Mouse (Mus musculus): ENCODE measurements around the gene Cdh6.

Cdh6 gene

GRCm38 (mm10) chr15:13063633-13064032, 109.8 kb downstream of the Cdh6 start:
- DNase-seq (ENCODE audit: low spot score): no peak

- DNase-seq (ENCODE audit: low spot score): no peak
These were observed 115.7 kb downstream of the Cdh6 start for GRCm38 (mm10) chr15:13057728-13058127.

GRCm38 (mm10) chr15:13057302-13057701, 116.2 kb downstream of the Cdh6 start:
- no peak for DNase-seq (ENCODE audit: low spot score)

DNA sequence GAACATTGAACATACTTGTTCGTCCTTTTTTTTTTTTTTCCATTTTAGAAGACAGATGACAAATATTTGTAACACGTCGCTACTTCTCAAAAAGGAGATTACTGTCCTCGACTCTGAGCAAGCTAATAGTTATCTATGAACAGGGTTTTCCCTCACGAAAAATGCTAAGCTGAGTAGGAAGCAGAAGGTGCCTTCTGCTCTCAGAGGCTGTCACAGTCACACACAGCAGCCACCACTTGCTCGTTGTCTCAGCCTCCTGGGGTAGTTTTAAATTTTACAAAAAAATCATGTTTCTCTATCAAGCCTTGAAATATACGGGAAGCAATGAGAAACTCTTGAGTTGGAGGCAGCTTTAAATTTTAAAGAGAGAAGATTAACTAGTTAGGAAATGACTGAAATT, 125.6 kb downstream of the Cdh6 start:
- no peak for DNase-seq (ENCODE audit: low spot score)

- no peak for DNase-seq (ENCODE audit: low spot score)
These were observed 139.0 kb downstream of the Cdh6 start for GRCm38 (mm10) chr15:13034436-13034835.

DNA sequence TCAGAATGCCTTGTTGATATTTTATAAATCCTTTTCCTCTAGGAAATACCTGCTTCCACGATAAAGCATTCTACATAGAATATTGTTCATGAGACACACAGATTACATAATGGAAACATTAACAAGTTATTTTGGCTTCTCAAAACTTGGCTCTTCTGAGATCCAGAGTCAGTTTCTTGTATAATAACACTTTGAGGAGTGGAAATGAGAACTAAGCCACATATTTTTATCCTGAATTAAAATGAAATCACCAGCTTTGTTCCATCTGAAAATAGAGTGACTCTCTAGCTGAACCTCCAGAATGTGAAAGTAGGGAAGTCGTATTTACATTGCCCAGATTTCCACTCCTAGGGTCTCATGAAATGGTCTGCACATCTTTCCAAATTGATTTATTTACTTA, 142.8 kb downstream of the Cdh6 start:
- no peak for DNase-seq (ENCODE audit: low spot score)

- no peak for DNase-seq (ENCODE audit: low spot score)
These were observed 146.0 kb downstream of the Cdh6 start for GRCm38 (mm10) chr15:13027513-13027912.

DNA sequence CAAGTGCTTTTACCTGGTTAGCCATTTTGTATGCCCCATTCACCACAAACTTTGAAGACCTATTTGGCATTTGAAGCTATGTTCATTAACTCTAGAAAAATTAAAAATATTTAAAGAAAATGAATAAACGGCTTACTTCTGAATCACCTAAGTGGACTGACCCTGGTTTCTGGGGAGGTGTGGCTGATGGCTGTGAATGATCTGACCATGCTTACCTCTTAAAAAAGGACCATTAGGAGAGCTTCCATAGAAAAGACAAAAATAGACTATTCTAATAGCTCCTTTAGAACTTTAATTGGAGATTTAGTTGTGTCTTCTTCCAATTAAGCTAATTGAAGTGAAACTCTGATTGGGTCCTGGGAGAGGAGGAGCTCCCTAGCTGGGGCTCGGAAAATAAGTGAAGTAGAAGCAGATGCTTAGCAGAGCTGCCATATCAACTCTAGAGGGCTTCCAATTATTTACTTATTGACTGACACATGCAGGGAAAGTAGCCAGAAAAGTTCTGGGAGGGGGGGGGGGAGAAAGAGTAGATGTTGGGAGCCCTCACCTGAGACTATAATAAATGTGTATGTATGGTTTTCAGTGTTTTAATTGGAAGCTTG, 156.6 kb downstream of the Cdh6 start:
- DNase-seq (ENCODE audit: low spot score): no peak

DNA sequence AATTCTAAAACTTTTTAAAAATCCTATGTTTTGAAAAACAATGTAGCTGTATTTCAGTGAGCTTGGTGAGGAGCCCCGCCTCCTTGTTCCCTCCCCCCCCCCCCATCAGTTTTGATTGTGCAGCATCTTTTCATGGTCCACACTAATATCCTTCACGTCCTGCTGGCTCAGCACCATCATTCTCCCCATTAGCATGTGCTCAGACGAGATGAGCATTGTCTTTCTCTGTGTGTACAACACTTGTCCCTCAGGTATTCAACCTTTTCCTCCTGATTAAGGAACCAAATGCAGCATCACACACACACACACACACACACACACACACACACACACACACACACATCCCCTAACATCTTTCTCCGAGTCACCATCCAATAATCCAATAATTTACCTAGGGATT, 164.7 kb downstream of the Cdh6 start:
- DNase-seq (ENCODE audit: low spot score): no peak

GRCm38 (mm10) chr15:13005934-13006333, 167.5 kb downstream of the Cdh6 start:
- DNase-seq (ENCODE audit: low spot score): no peak

DNA sequence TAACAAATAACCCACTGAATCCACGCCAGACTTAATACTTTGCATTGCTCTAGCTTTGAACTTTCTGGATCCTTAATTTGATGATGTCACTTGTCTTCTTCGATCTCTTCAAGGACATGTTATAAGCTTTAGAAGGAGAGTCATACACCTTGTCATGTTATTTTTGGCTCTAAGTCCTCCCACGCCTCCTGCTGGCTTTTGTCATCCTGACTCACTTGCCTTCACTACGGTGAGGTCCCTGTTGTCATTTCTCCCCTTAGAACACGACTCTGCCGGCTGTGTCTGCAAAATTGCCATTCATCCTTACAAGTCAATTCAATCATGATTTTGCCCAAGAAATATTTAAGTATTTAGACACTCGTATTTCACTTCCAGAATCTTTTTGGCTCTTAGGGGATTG, 171.9 kb downstream of the Cdh6 start:
- no peak for DNase-seq (ENCODE audit: low spot score)

GRCm38 (mm10) chr15:12994563-12995359, 178.7 kb downstream of the Cdh6 start:
- no peak for DNase-seq (ENCODE audit: low spot score)

All from ovary, postnatal 14 days (tissue).